Mouse (Mus musculus) testis, postnatal 14 days (tissue): ENCODE measurements around the gene Bicdl1.

Source experiments
- DNase-seq: peaks from one replicate; pipeline ENCODE4 v3.0.0; 2021; ENCODE audit warnings: low spot score

Bicdl1 gene

DNA sequence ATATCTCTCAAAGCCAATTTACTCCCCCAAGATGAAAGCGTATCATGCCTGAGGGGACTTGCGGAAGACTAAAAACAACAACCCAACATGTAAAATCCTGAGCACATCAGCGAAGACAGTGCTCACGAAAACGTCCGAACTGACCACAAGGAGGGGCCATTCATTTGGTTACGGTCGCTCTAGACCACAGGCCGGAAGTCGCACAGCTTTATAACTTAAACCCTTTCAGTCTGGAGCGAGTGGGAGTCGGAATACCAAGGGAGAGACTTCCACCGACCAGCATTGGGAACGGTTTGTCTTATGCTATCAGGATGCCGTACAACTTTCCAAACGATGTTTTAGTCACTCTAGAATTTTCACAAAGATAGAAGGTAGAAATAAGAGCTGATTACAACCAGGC lies 5.4 kb downstream of the Bicdl1 start:
- no peak for DNase-seq

DNA sequence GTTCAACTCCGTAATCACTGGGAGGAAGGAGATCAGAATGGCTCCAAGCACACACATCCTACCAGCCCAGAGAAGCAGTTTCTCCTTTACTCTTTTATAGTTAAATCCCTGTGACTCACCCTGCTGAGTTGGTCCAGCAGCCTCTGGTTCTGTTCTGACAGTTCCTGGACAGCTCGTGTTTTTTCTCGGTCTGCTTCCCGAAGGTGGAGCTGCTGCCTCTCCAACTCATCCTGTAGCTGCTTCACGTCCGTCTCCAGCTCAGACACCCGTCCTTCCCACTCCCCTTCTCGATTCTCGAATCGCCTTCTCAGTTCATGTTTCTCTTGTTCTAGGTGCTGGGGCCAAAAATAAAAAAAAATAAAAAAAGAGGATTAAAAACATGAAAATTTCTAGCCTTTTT lies 7.0 kb downstream of the Bicdl1 start:
- no peak for DNase-seq

DNA sequence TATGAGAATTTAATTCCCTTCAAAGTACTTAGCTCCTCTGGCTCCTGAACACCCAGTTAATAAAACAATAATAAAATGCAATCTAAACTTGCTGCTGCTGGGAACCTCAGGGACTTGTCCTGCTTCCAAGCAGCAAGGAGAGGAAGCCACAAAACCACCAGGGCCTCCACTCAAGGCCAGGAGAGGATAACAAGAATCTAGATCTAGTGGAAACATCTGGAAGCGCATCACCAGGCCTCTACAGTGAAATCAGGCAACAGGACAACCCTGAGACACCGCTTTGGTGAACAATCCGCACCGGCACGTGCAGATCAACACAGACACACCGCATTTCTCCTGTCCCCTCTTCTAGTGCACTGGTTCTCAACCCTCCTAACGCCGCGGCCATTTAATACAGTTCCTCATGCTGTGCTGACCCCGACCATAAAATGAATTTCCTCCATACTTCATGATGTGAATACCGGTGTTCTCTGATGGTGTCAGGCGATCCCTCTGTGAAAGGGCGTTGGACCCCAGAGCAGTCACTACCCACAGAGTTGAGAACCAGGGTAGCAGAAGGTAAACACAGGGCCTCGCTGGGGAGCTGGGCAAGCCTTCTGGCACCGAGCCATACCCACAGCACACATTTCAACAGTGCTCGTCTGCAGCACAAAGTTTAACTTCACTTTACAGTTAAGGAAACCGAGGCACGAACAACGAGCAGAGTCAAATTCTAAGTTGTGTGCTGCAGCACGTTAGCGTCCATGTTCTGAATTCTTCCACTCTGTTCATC lies 9.0 kb downstream of the Bicdl1 start:
- no peak for DNase-seq

DNA sequence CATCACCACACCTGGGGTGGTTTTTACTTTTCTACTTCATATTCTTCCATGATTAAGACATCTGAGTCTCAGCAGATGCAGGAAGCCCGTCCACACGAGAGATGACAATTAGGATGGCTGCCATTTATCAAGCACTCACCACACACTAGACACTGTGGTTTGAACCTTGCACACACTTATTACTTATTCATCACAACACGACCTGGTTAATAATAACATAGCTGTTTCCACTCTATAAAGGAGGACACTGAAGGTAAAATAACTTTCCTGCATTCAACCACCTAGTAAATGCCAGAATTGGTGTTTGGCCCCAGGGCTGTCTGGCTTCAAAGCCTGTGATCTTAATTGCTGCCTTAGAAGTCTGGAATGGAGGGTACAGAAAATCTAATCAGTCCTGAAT lies 10.7 kb downstream of the Bicdl1 start:
- DNase-seq: no peak

DNA sequence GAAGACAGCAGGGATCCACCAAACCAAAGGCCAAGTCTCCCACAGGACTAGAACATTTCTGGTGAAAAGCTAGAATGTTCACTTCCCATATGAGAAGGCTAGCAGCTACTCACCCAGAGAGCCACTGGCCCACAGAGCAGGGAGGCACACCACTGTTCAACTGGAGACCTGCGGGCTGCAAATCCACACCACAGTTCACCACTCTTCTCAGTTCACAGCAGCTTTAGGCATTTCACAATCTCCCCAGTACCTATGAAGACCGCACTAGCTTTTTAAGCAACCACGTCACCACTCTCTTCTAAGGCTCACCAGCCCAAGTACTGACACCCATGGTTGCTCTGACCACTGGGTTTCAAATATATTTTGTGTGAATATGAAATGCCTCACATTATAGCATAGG lies 13.7 kb downstream of the Bicdl1 start:
- DNase-seq: no peak

DNA sequence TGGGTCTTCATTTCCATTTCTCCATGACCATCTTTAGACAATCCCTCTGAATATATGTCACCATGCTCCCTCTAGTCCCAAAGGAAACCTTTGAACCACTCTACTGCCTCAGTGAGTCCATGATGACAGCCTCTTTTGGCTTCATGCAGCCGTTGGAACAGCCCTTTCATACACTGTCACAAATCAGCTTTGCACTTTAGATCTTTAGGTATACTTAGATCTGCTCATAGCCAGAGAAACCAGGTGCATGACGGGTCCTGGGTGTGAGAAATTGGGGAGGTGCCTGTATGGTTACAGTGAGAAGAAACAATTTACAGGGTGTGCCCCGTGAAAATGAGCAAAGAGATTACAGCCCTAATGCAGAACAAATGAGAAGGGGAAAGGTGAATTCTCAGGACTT lies 14.3 kb downstream of the Bicdl1 start:
- DNase-seq: no peak

DNA sequence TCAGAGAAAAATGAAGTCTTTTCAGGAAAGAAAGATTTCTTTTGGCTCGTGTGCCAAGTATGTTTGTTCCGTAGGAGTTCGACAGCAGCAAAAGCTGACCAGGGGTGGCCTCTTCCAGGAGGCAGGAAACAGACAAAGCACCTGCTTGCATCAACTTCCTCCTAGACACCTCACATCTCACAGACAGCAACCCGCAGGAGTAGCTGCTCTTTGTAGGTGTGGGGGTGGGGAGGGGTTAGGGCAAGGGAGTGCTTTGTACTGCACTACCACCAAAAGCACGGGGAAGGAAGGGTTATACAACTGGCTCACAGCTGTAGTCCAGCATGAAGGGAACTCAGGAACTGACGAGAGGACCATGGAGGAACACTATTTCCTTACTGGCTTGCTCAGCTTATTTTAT lies 15.0 kb downstream of the Bicdl1 start:
- no peak for DNase-seq

DNA sequence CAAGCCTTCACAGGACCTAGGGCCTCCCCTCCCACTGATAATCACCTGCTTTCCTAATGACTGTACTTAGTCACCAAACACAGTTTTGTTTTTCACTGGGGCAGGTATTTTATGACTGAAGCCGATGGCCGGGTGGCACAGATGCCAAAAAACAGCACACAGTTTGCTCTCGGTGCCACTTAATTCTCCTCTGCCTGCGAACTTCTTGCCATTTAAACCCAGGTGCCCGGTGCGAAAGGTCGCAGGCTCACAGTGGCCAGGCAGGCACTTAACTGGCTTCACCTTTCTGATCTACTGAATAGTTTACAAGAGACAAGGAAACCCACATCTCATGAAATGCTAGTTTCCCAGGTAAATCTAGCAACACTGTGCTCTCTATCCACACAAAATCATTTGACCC lies 16.7 kb downstream of the Bicdl1 start:
- no peak for DNase-seq

DNA sequence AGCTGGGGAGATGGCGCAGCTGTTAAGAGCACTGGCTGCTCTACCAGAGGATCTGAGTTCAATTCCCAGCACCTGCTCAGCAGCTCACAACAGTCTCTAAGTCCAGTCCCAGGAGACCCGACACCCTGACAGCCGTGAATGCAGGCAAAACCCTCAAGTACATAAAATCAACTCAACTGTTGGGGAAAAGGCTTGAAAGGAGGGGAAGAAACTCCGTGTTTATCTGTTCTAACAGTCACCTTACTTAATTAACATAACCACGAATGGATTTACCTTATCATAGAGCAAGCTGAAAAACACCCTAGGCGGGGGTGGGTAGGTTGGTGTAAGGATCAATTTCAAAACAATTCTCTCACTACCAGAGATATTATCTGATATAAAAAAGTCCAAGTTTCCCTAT lies 18.9 kb downstream of the Bicdl1 start:
- DNase-seq: no peak

DNA sequence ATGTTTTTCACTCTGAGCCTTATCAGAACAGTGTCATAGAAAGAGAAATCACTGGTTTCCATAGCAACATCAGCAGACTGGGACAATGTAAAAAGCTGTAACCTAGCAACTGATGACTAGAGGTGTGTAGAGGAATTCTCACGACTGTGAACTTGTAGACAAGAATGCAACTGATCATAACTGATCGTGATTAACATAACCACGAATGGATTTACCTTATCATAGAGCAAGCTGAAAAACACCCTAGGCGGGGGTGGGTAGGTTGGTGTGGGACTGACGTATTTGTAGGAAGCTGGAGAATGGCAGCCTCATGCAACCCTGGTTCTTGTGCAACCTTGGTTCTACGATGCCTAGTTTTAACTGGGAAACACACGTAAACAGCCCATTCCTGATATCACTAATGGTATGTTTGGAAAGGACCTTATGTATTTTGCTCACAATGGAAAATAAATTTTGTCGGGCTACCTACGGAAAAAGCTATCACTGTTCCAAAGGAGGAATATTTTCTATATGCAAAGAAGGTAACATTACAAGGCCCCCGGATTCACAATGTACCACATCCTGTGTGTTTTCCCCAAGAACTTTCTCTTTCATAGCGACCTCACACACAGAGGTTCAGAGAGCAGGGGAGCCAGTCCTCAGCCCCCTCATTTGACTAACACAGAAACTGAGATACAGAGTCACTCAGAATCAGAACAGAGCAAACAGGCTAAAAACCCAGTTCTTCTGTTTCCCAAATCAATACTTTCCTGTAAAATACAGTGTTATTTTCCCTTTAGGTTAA lies 19.6 kb downstream of the Bicdl1 start:
- DNase-seq: no peak

DNA sequence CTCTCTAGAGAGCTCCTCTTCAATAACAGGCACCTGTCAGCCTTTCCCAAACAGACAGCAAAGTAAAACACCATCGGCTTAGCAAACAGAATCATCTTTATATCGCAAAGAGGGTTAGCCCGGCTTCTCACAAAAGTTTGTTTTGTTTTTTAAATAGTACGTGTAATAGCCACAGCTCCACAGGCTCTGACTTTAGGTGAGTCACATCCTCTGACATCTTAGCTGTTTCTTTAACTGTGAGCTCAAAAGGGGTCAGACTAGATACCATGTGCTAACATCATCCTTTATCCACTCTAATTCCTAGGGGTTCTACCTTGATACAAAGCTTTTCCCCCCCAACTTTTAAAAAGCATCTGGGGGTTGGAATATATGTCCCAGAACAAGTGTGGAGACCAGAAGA lies 21.2 kb downstream of the Bicdl1 start:
- DNase-seq: no peak

DNA sequence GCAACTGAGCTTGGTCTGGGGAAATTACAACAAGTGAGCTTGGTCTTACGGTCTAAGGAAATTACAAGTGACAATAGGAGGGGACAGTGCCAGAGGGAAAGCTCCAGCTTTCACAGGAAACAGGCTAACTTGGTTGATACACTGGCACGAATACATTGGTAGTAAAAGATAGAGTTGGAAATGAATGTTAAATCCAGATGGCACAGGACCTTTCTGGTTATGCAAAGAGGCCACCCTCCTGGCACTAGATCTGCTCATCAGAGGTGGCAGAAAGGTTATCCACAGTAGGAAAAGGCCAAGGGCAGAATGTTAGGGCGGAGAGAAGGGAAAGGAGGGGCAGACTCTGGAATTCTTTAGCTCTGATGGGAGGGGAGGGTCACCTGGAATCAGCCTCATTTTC lies 22.5 kb downstream of the Bicdl1 start:
- no peak for DNase-seq

DNA sequence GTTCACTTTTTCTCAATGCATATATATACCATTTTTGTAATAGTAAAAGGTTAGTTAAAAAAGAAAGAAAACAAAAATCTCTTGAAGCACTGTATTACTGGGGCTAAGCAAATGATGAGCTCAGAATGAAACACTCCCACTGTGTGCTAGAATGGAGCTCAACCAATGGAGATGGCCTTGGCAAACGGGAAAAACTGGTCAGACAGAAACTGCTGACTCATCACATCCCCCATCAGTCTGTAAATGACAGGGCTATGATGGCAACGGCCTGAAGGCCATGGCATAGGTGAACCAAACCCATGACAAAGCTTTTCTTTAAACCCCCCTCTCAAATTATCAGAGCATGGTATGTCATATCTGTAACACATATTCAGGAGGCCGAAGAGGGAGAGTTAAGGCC lies 29.4 kb downstream of the Bicdl1 start:
- DNase-seq: no peak

DNA sequence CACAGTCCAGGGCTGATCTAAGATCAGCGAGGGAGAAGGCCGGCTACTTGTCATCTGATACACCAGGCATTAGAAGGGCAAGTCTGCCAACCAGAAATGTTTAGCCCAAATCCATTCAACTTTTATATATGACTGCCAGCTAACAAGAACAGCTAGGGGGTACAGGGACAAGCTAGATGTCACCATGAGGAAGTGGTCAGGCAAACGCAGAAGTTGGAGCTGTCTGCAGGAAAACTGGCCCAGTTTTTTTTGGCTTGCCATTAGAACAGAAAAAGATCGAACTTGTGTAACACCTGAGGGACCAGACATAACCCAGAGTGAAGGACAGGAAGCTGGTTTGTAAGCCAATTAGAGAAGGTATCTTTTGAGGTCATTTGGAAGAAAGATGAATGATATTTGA lies 30.2 kb downstream of the Bicdl1 start:
- DNase-seq: no peak

DNA sequence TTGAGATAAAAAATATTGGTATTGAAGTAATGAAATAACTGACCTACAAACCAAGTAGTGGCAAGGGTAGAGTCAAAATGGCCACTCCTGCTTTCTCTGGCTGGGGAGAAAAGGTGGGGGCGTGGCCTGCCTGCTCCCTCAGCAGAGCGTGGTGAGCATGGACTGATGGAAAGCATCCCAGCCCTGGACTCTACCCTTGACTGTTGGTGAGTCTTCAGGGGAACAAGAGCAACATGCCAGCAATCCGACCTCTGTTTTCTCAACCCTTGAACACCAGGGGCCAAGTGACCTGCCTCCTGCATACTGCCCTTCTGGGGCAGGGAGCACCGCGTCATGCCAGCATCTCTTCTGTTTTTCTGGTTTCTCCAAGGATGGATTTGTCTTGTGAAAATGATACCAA lies 34.6 kb downstream of the Bicdl1 start:
- DNase-seq: no peak

DNA sequence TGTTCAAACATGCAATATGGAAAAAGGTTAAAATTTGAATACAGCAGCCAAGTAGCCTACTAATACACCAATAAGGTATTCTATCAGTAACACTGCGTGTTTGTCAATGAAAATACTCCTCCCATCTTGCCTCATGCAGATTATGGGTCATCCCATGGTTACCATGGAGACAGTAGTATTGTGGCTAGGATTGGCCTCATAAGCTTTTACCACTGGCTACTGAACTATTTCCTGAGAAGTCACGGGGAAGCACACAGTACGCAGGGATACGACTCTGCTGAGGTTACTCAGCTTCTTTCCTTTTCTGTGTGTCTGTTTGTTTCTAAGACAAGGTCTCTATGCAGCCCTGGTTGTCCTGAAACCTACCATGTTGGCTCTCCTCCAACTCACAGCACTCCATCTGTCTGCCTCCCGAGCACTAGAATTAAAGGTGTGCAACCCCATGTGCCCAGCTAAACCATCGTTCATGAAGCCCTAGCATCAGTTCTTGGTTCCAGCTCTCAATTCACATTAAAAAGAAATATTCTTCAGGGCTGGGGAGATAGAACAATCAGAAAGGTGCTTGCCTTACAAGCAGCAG lies 36.1 kb downstream of the Bicdl1 start:
- no peak for DNase-seq

DNA sequence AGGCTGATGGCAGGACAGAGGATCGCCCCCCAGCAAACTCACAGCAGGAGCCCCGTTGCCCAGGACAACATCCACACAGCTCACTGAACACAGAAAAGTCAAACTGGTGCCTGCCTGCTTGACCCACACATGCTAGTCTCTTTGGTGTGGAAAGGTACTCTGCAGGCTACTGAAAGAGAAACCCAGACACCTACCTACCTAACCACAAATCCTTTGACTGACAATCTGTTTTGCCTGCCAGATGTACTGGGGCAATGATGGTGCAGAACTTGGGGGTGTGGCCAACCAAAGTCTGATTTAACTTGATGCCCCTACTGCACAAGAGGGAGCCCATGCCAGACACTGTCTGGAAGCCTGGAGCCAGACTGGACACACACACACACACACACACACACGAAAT lies 38.1 kb downstream of the Bicdl1 start:
- DNase-seq: no peak

DNA sequence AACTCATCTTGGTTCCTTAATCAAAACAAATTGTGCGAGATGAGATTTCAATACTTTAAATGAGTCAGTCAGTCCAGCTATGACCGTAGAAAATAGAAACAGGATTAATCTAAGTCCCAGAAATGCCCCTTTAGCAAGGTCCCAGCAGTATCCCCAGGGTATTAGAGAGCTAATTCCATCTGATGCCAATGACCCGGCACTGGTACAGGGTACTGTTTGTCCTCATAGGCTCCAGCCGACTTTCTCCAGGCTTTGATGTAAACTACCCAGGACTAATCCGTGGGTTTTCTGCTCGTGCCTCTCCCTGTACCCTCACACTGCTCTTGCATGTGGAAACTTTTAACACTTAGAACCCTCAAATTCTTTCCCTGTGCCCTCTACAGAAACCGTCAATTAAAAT lies 44.7 kb downstream of the Bicdl1 start:
- DNase-seq: no peak

DNA sequence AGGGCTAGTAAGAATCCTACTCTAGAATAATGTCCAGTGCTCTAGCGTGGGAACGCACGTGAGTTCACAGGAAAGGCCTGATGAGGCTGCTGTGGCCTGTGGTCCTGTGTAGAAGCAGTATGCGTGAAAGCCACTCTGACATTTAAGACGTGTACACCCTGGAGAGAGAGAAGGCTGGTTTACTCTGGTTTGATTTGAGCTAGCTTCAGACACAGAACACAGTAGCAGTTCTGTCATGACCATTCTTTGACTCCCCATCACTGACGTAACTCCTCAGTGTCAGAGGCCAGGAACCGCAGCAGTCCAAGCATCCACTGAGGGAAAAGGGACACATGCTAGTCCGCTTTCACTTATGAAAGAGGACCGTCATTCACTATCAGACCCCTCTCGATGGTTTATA lies 46.3 kb downstream of the Bicdl1 start:
- no peak for DNase-seq

DNA sequence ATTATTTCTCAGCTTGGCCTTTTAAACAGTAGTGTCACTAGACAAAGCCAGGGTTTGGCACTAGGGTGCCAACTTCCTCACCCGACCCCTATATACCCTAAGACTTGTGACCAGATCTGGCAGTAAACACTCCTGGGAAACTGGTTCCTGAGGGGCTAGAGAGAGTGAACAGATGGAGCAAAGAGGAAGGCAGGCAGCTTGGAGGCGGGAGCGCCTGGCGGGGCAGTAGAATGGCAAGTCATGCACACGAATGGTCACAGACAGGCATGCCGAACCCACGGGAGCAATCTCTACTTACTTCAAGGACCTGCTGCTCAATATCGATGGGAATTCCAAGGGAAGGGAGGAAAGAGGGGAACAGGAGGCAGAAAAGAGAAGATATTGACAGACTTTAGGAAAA lies 59.6 kb downstream of the Bicdl1 start:
- DNase-seq: no peak

DNA sequence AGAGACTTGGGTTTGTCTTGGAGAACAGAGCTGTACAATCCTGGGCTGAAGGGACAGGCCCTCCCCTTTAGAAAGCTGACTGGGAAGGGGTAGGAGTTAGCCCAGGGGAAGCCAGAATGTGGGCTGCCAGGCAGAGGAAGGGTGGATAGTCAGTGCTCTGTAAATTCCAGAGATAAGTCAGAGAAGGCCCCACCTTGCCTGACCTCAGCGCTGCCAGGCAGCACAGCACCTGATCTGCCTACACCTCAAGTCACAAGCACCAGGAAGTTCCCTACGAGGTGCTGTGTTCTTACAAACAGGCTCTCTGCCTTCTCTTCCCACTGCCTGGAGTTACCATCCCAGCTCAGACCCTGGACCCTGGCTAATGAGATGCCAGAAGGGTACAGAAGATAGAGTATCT lies 61.0 kb downstream of the Bicdl1 start:
- DNase-seq: no peak

DNA sequence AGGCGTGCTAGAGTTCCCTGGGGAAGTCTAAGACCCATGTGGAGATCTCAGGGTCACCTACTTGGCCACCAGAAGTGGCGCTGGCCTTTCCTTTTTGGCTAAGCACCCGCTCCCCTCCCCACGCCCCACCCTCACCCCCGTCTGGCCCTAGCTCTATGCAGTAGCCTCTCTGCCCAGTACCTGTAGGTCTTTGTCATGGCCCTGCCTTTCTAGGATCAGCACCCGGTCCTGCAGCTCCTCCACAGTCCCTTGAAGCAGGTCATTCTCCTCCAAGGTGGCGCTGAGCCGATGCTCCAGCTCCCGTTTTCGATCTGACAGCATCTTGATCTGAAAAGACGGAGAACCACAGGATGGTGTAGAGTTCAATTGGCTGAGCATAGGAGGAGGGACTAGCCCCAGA lies 61.4 kb downstream of the Bicdl1 start:
- DNase-seq: no peak

DNA sequence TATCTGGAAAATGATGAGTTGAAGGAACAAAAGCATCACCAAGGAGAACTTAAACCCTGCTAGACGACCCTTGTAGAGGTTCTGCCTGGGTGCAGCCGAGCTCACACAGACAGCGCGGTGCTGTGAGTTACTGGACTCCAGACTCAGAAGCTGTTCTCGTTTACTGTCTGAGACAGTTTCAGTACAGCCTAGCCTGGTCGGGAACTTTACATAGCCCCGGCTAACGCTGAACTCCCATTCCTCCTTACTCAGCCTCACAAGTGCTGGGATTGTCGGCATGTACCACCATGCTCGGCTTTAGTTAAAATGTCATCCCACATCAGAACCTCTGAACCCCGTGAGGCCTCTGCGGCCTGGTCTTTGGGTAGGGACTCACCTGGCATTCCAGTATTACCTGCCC lies 62.4 kb downstream of the Bicdl1 start:
- DNase-seq: no peak

DNA sequence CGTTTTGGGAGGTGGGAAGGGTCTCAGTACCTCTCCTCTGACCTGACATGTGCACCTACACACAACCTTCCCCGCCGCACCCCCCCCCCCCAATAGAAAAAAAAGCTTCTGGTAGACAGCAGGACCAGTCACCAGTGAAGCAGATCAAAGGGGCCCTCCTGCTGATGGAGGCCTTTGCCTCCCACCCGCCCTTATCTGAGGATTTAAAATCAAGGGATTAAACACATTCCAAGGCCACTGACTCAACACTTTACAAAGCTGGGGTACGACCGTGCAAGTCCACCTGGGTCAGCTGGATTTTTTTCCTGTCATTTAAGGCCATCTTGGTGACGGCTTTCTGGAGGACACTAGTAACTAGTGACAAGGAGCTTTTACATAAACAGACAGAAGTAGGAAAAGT lies 63.5 kb downstream of the Bicdl1 start:
- no peak for DNase-seq
